Mouse (Mus musculus): ENCODE data around the gene Btla.

Btla gene

DNA sequence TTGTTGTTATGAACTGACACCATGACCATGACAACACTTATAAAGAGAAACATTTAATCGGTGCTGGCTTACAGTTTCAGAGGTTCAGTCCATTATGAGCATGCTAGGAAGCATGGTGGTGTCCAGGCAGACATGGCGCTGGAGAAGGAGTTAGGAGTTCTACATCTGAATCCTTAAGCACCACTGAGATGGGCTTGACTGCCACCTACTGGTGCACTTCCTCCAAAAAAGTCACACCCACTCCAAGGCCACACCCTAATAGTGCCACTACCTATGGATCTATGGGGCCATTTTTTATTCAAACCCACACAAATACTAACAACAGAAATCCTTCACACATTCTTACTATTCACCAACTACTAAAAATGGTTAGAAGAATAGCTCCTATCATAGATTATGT is 35.5 kb downstream of the Btla start:
- DNase-seq (ENCODE audit: low read depth), result peak; percentile 67

DNA sequence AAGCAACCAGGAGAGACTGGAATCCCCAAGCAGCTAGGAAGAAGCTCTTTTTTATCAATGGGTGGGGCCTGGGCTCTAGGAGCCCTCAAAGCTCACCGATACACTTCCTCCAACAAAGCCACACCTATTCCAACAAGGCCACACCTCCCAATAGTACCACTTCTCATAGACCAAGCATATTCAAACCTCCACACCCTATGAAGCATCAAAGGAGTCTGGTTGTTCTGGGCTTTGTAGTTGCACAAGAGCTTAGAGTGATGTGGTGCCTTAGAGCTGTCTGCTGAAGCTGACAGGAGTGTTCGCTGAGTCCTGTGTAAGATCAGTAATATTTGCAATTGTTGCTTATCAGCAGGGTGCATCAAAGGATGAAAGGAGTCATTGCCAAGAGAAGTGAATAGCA is 37.2 kb downstream of the Btla start:
- DNase-seq (ENCODE audit: low read depth), result no peak

DNA sequence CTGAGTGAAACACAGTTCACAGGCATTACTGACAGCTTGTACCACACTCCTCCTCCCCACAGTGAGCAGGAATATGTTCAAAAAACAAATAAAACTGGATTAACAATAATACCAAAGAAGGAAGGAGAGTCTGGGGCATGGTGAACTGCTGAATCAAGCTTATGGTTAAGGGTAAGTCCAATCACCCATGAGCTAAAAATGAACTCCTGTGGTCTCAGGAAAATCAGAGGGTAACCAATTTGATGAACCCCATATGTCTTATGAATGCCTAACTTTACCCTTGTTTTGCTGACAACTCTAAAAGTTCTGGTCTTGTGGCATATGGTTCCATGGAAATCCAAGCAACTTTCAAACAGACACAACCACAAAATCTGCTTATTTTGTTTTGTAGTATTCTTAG is 37.9 kb downstream of the Btla start:
- DNase-seq (ENCODE audit: low read depth), result no peak

DNA sequence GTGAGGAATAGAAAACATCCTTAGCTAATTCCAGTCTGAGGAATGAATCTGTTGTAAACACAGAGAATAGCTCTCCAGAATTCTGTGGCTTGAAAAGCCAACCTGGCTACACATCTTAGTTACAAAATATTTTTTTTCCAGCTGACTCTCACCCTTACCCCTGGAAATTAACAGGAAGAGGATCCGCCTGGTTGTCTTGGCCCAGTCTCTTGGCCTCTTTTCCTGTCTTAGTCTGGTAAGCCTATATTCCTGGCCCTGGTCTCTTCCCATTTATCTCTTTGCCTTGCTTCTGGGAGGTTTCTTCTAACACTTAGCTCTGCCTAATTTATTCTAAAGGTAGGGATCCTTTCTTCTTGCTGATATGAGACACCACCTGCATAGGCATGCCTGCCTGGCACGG is 45.8 kb downstream of the Btla start:
- DNase-seq (ENCODE audit: low read depth), result no peak

DNA sequence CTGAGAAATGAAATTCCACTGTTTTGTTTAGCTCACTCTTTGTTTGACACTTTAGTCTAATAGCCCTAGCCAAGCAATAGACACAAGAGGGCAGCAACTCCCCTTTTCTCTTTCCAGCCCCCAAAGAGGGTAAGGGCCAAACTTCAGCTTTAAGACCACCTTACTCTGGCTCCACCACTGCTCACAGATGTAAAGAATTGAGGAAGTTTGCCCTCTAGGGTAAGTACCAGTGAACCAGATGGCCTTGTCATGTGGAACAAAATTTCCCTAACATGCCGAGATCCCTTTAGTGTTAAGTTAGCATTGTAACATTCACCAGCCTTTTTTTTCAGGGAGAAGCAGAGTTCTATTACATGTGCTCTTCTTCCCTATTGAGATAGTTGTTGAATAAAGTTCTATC is 59.0 kb downstream of the Btla start:
- DNase-seq (ENCODE audit: low read depth), result peak; percentile 50

GRCm38 (mm10) chr16:45297806-45298205 is 73.7 kb downstream of the Btla start:
- no peak for DNase-seq (ENCODE audit: low read depth)

Data from 416B (cell line).